Mouse (Mus musculus): ENCODE results near the gene Cacna1c. TPM values are rescaled to one million over a fixed set of nuclear protein-coding genes. Genes with fewer than 3 reads are reported as not detected.

Gene Cacna1c
- polyA plus RNA-seq, 1 experiment from 2014 or later: 13.7 TPM

- no peaks in the 10 kb centered on the region for H3K9me3 ChIP-seq (ENCODE audit: control insufficient read depth, low read length)
- no peak overlapping the region for H3K4me3 ChIP-seq (ENCODE audit: low read depth, low read length)
- H3K9ac ChIP-seq (replicated peaks; ENCODE audit: low read depth, low read length): no peak overlapping the region
- H3K27me3 ChIP-seq (ENCODE audit: control insufficient read depth, insufficient read depth, low read length): no peaks in the 10 kb centered on the region
- no peak overlapping the region for H3K27ac ChIP-seq (ENCODE audit: low read depth, low read length)
- ATAC-seq (ENCODE audit: low read depth): no peak
- WGBS: 95% methylated on average over 14 of the region's 14 CpGs
- no peak overlapping the region for H3K4me2 ChIP-seq (ENCODE audit: low read depth, low read length)
- no peaks in the 10 kb centered on the region for H3K36me3 ChIP-seq (ENCODE audit: control insufficient read depth, insufficient read depth, low read length)
- no peaks in the 10 kb centered on the region for H3K4me1 ChIP-seq (ENCODE audit: control insufficient read depth, insufficient read depth, low read length)
Observed at GRCm38 (mm10) chr6:118741841-118742240, 454.4 kb downstream of the Cacna1c start.

GRCm38 (mm10) chr6:118739961-118740599 is 456.1 kb downstream of the Cacna1c start:
- Histone ChIP-seq H3K36me3 (ENCODE audit: control insufficient read depth, insufficient read depth, low read length) (no peaks in the 10 kb centered on the region), H3K4me3 (ENCODE audit: low read depth, low read length) (no peak overlapping the region), H3K9me3 (ENCODE audit: control insufficient read depth, low read length) (no peaks in the 10 kb centered on the region), H3K9ac (replicated peaks; ENCODE audit: low read depth, low read length) (no peak overlapping the region), H3K4me1 (ENCODE audit: control insufficient read depth, insufficient read depth, low read length) (no peaks in the 10 kb centered on the region), H3K27me3 (ENCODE audit: control insufficient read depth, insufficient read depth, low read length) (no peaks in the 10 kb centered on the region), H3K4me2 (ENCODE audit: low read depth, low read length) (no peak overlapping the region), H3K27ac (ENCODE audit: low read depth, low read length) (no peak overlapping the region)
- no peak for ATAC-seq (ENCODE audit: low read depth)
- WGBS: 91% methylated on average over 9 of the region's 9 CpGs

GRCm38 (mm10) chr6:118739344-118739743 is 456.9 kb downstream of the Cacna1c start:
- 79% methylated on average over 4 of the region's 4 CpGs for WGBS
- no peak overlapping the region for H3K4me2 ChIP-seq (ENCODE audit: low read depth, low read length)
- H3K27ac ChIP-seq (ENCODE audit: low read depth, low read length): no peak overlapping the region
- no peaks in the 10 kb centered on the region for H3K27me3 ChIP-seq (ENCODE audit: control insufficient read depth, insufficient read depth, low read length)
- no peak overlapping the region for H3K4me3 ChIP-seq (ENCODE audit: low read depth, low read length)
- ATAC-seq (ENCODE audit: low read depth): no peak
- no peaks in the 10 kb centered on the region for H3K4me1 ChIP-seq (ENCODE audit: control insufficient read depth, insufficient read depth, low read length)
- no peak overlapping the region for H3K9ac ChIP-seq (replicated peaks; ENCODE audit: low read depth, low read length)
- no peaks in the 10 kb centered on the region for H3K36me3 ChIP-seq (ENCODE audit: control insufficient read depth, insufficient read depth, low read length)
- no peaks in the 10 kb centered on the region for H3K9me3 ChIP-seq (ENCODE audit: control insufficient read depth, low read length)

- ATAC-seq (ENCODE audit: low read depth): no peak
- Histone ChIP-seq H3K27ac (ENCODE audit: low read depth, low read length) (no peak overlapping the region), H3K4me3 (ENCODE audit: low read depth, low read length) (no peak overlapping the region), H3K27me3 (ENCODE audit: control insufficient read depth, insufficient read depth, low read length) (no peaks in the 10 kb centered on the region), H3K4me1 (ENCODE audit: control insufficient read depth, insufficient read depth, low read length) (no peaks in the 10 kb centered on the region), H3K9me3 (ENCODE audit: control insufficient read depth, low read length) (no peaks in the 10 kb centered on the region), H3K9ac (replicated peaks; ENCODE audit: low read depth, low read length) (no peak overlapping the region), H3K36me3 (ENCODE audit: control insufficient read depth, insufficient read depth, low read length) (no peaks in the 10 kb centered on the region), H3K4me2 (ENCODE audit: low read depth, low read length) (no peak overlapping the region)
- WGBS: 50% methylated on average over 3 of the region's 3 CpGs
Observed at GRCm38 (mm10) chr6:118738656-118739055, 457.6 kb downstream of the Cacna1c start.

- Histone ChIP-seq H3K27ac (ENCODE audit: low read depth, low read length) (no peak overlapping the region), H3K4me2 (ENCODE audit: low read depth, low read length) (no peak overlapping the region), H3K9ac (replicated peaks; ENCODE audit: low read depth, low read length) (no peak overlapping the region), H3K9me3 (ENCODE audit: control insufficient read depth, low read length) (no peaks in the 10 kb centered on the region), H3K4me1 (ENCODE audit: control insufficient read depth, insufficient read depth, low read length) (no peaks in the 10 kb centered on the region), H3K27me3 (ENCODE audit: control insufficient read depth, insufficient read depth, low read length) (no peaks in the 10 kb centered on the region), H3K36me3 (ENCODE audit: control insufficient read depth, insufficient read depth, low read length) (no peaks in the 10 kb centered on the region), H3K4me3 (ENCODE audit: low read depth, low read length) (no peak overlapping the region)
- 78% methylated on average over 6 of the region's 6 CpGs for WGBS
- no peak for ATAC-seq (ENCODE audit: low read depth)
Observed at GRCm38 (mm10) chr6:118737078-118737477, 459.1 kb downstream of the Cacna1c start.

GRCm38 (mm10) chr6:118736491-118736890 is 459.7 kb downstream of the Cacna1c start:
- no peak overlapping the region for H3K27ac ChIP-seq (ENCODE audit: low read depth, low read length)
- H3K36me3 ChIP-seq (ENCODE audit: control insufficient read depth, insufficient read depth, low read length): no peaks in the 10 kb centered on the region
- no peak overlapping the region for H3K4me3 ChIP-seq (ENCODE audit: low read depth, low read length)
- no peaks in the 10 kb centered on the region for H3K27me3 ChIP-seq (ENCODE audit: control insufficient read depth, insufficient read depth, low read length)
- 87% methylated on average over 7 of the region's 7 CpGs for WGBS
- H3K9me3 ChIP-seq (ENCODE audit: control insufficient read depth, low read length): no peaks in the 10 kb centered on the region
- H3K9ac ChIP-seq (replicated peaks; ENCODE audit: low read depth, low read length): no peak overlapping the region
- no peak for ATAC-seq (ENCODE audit: low read depth)
- H3K4me2 ChIP-seq (ENCODE audit: low read depth, low read length): no peak overlapping the region
- no peaks in the 10 kb centered on the region for H3K4me1 ChIP-seq (ENCODE audit: control insufficient read depth, insufficient read depth, low read length)

GRCm38 (mm10) chr6:118735145-118735544 is 461.1 kb downstream of the Cacna1c start:
- 95% methylated on average over 3 of the region's 3 CpGs for WGBS
- Histone ChIP-seq H3K4me2 (ENCODE audit: low read depth, low read length) (no peak overlapping the region), H3K4me1 (ENCODE audit: control insufficient read depth, insufficient read depth, low read length) (no peaks in the 10 kb centered on the region), H3K4me3 (ENCODE audit: low read depth, low read length) (no peak overlapping the region), H3K36me3 (ENCODE audit: control insufficient read depth, insufficient read depth, low read length) (no peaks in the 10 kb centered on the region), H3K27me3 (ENCODE audit: control insufficient read depth, insufficient read depth, low read length) (no peaks in the 10 kb centered on the region), H3K27ac (ENCODE audit: low read depth, low read length) (no peak overlapping the region), H3K9ac (replicated peaks; ENCODE audit: low read depth, low read length) (no peak overlapping the region), H3K9me3 (ENCODE audit: control insufficient read depth, low read length) (no peaks in the 10 kb centered on the region)
- ATAC-seq (ENCODE audit: low read depth): no peak

- Histone ChIP-seq H3K9me3 (ENCODE audit: control insufficient read depth, low read length) (no peaks in the 10 kb centered on the region), H3K9ac (replicated peaks; ENCODE audit: low read depth, low read length) (no peak overlapping the region), H3K4me3 (ENCODE audit: low read depth, low read length) (no peak overlapping the region), H3K4me2 (ENCODE audit: low read depth, low read length) (no peak overlapping the region), H3K36me3 (ENCODE audit: control insufficient read depth, insufficient read depth, low read length) (no peaks in the 10 kb centered on the region), H3K4me1 (ENCODE audit: control insufficient read depth, insufficient read depth, low read length) (no peaks in the 10 kb centered on the region), H3K27ac (ENCODE audit: low read depth, low read length) (no peak overlapping the region), H3K27me3 (ENCODE audit: control insufficient read depth, insufficient read depth, low read length) (no peaks in the 10 kb centered on the region)
- no peak for ATAC-seq (ENCODE audit: low read depth)
- WGBS: 96% methylated on average over 3 of the region's 3 CpGs
Observed at GRCm38 (mm10) chr6:118731937-118732336, 464.3 kb downstream of the Cacna1c start.

GRCm38 (mm10) chr6:118724908-118725307 is 471.3 kb downstream of the Cacna1c start:
- Histone ChIP-seq H3K4me2 (ENCODE audit: low read depth, low read length) (no peak overlapping the region), H3K4me1 (ENCODE audit: control insufficient read depth, insufficient read depth, low read length) (no peaks in the 10 kb centered on the region), H3K4me3 (ENCODE audit: low read depth, low read length) (no peak overlapping the region), H3K9ac (replicated peaks; ENCODE audit: low read depth, low read length) (no peak overlapping the region), H3K27me3 (ENCODE audit: control insufficient read depth, insufficient read depth, low read length) (no peaks in the 10 kb centered on the region), H3K27ac (ENCODE audit: low read depth, low read length) (no peak overlapping the region), H3K36me3 (ENCODE audit: control insufficient read depth, insufficient read depth, low read length) (no peaks in the 10 kb centered on the region), H3K9me3 (ENCODE audit: control insufficient read depth, low read length) (no peaks in the 10 kb centered on the region)
- no peak for ATAC-seq (ENCODE audit: low read depth)
- WGBS: 62% methylated on average over 4 of the region's 4 CpGs
